Mouse (Mus musculus) hindbrain, embryonic 11.5 days (tissue): ENCODE measurements around the gene Kpna7. TPM values are rescaled to one million over a fixed set of nuclear protein-coding genes. Genes with fewer than 3 reads are reported as not detected.
"Not testable (repeated sequence)": the region's sequence is repeated elsewhere in the genome, so short reads cannot be mapped to it uniquely, and the experiment has no call there.

Experiments
- ATAC-seq: fragments of 200-750 bp; cut with Nextera tagmentation; 2 replicates; pipeline ENCODE4 v1.8.0; 2017; ENCODE audit warnings: mild to moderate bottlenecking, moderate TSS enrichment, moderate library complexity; ENCODE audit not compliant: low FRiP score
- DNase-seq: peaks from one replicate; pipeline ENCODE4 v3.0.0-alpha.2; 2015; ENCODE audit warnings: low spot score
- H3K27ac ChIP-seq: fragments of 300-500 bp; sonication (generic); 2 replicates; pipeline ENCODE4 v1.5.1; 2014; ENCODE audit warnings: mild to moderate bottlenecking, low read depth, low read length
- H3K27me3 ChIP-seq: fragments of 300-500 bp; sonication (generic); 2 replicates; pipeline ENCODE4 v1.6.1; 2014; ENCODE audit warnings: mild to moderate bottlenecking, low read length, moderate library complexity, mixed read lengths; ENCODE audit not compliant: control insufficient read depth, insufficient read depth
- H3K36me3 ChIP-seq: fragments of 300-500 bp; sonication (generic); 2 replicates; pipeline ENCODE4 v1.6.1; 2014; ENCODE audit warnings: mild to moderate bottlenecking, low read length, moderate library complexity, mixed read lengths; ENCODE audit not compliant: control insufficient read depth, insufficient read depth
- H3K4me1 ChIP-seq: fragments of 300-500 bp; sonication (generic); replicated peaks from 2 replicates; pipeline ENCODE4 v1.6.1; 2014; ENCODE audit warnings: low read length, mixed read lengths; ENCODE audit not compliant: control insufficient read depth, insufficient read depth
- H3K4me2 ChIP-seq: fragments of 300-500 bp; sonication (generic); replicated peaks from 2 replicates; pipeline ENCODE4 v1.6.1; 2014; ENCODE audit warnings: mild to moderate bottlenecking, low read depth, low read length
- H3K4me3 ChIP-seq: fragments of 300-500 bp; sonication (generic); 2 replicates; pipeline ENCODE4 v1.5.1; 2014; ENCODE audit warnings: low read depth, low read length
- H3K9ac ChIP-seq: fragments of 300-500 bp; sonication (generic); 2 replicates; pipeline ENCODE4 v1.6.1; 2014; ENCODE audit warnings: low read depth, low read length
- H3K9me3 ChIP-seq: fragments of 300-500 bp; sonication (generic); 2 replicates; pipeline ENCODE4 v1.6.1; 2016; ENCODE audit warnings: low read length; ENCODE audit not compliant: control insufficient read depth
- WGBS: fragments of 180-500 bp; shearing (Covaris S2); extraction: QIAGEN DNeasy Blood & Tissue Kit; methylation state at CpG from one replicate; pipeline ENCODE4 v1.1.7; 2014; 5-methylcytosine and 5-hydroxymethylcytosine counted together
- polyA plus RNA-seq: library from polyadenylated mRNA; unstranded; fragments of >200 nt; fragmentation: Nextera tagmentation; extraction: Ambion mirVana; gene quantifications from 2 replicates; pipeline ENCODE4 v1.2.1, GENCODE M21; 2014

Kpna7 gene
- polyA plus RNA-seq, result not detected in 2 replicates

- Histone ChIP-seq H3K36me3 (no peaks in the 10 kb centered on the region), H3K9me3 (no peaks in the 10 kb centered on the region), H3K27ac (peak within 1 kb of the TSS; percentile 79), H3K9ac (peak within 1 kb of the TSS; percentile 75), H3K4me2 (peak within 1 kb of the TSS; percentile 74), H3K27me3 (no peaks in the 10 kb centered on the region), H3K4me3 (peak within 1 kb of the TSS; percentile 72), H3K4me1 (no peaks in the 10 kb centered on the region)
- peak; percentile 96 for ATAC-seq
- WGBS, result under 1% methylated on average over 53 of the region's 54 CpGs
- DNase-seq, result peak; percentile 97
Measured at GRCm38 (mm10) chr5:145083632-145084451, at the start of gene Kpna7, which contains the start of gene Arpc1a. Gene Kpna7, minus strand, starts transcription at chr5:145084030. Gene Arpc1a, plus strand, starts transcription at chr5:145083830.

GRCm38 (mm10) chr5:145133275-145133674 lies 49.4 kb upstream of the Kpna7 start:
- H3K4me2 ChIP-seq, H3K27me3 ChIP-seq, ATAC-seq, H3K27ac ChIP-seq, H3K4me1 ChIP-seq, H3K9me3 ChIP-seq, H3K4me3 ChIP-seq, H3K9ac ChIP-seq, DNase-seq: not testable (repeated sequence)
- 95% methylated on average over 6 of the region's 6 CpGs for WGBS
- peaks cover 27% of the 10 kb centered on the region for H3K36me3 ChIP-seq

- Histone ChIP-seq H3K4me2 (no peak overlapping the region), H3K9me3 (no peaks in the 10 kb centered on the region), H3K27me3 (no peaks in the 10 kb centered on the region), H3K27ac (no peak overlapping the region), H3K9ac (no peak overlapping the region), H3K4me1 (no peaks in the 10 kb centered on the region), H3K4me3 (no peak overlapping the region), H3K36me3 (peaks cover 30% of the 10 kb centered on the region)
- no peak for ATAC-seq
- WGBS, result 95% methylated on average over 3 of the region's 3 CpGs
- no peak for DNase-seq
Measured at GRCm38 (mm10) chr5:145130995-145131394, 47.2 kb upstream of the Kpna7 start.

GRCm38 (mm10) chr5:145130191-145130590 lies 46.4 kb upstream of the Kpna7 start:
- Histone ChIP-seq H3K36me3 (peaks cover 30% of the 10 kb centered on the region), H3K9me3 (no peaks in the 10 kb centered on the region), H3K27ac (no peak overlapping the region)

GRCm38 (mm10) chr5:145129773-145130172 lies 45.9 kb upstream of the Kpna7 start:
- not testable (repeated sequence) for H3K4me2 ChIP-seq, H3K9me3 ChIP-seq, H3K27me3 ChIP-seq, H3K4me1 ChIP-seq, H3K27ac ChIP-seq, H3K9ac ChIP-seq, DNase-seq, H3K4me3 ChIP-seq, ATAC-seq
- 81% methylated on average over 4 of the region's 6 CpGs for WGBS
- H3K36me3 ChIP-seq, result peaks cover 28% of the 10 kb centered on the region

More at GRCm38 (mm10) chr5:145130191-145130590, 46.4 kb upstream of the Kpna7 start:
- Histone ChIP-seq H3K4me2 (no peak overlapping the region), H3K4me1 (no peaks in the 10 kb centered on the region), H3K9ac (no peak overlapping the region), H3K4me3 (no peak overlapping the region), H3K27me3 (no peaks in the 10 kb centered on the region)
- 92% methylated on average over 11 of the region's 11 CpGs for WGBS
- DNase-seq (no peak), ATAC-seq (no peak)

GRCm38 (mm10) chr5:145129124-145129523 lies 45.3 kb upstream of the Kpna7 start:
- peaks cover 22% of the 10 kb centered on the region for H3K36me3 ChIP-seq
- no peak overlapping the region for H3K9ac ChIP-seq
- ATAC-seq (no peak), DNase-seq (no peak)
- H3K4me3 ChIP-seq, result no peak overlapping the region
- H3K4me2 ChIP-seq, result no peak overlapping the region
- H3K4me1 ChIP-seq, result no peaks in the 10 kb centered on the region
- H3K9me3 ChIP-seq, result no peaks in the 10 kb centered on the region
- H3K27me3 ChIP-seq, result no peaks in the 10 kb centered on the region
- WGBS, result 93% methylated on average over 4 of the region's 4 CpGs
- H3K27ac ChIP-seq, result no peak overlapping the region

- DNase-seq, result no peak
- Histone ChIP-seq H3K27ac (no peak overlapping the region), H3K36me3 (peaks cover 12% of the 10 kb centered on the region; the same call in 1 of the 2 replicates), H3K9me3 (no peaks in the 10 kb centered on the region), H3K4me3 (no peak overlapping the region), H3K27me3 (no peaks in the 10 kb centered on the region), H3K9ac (no peak overlapping the region), H3K4me2 (no peak overlapping the region), H3K4me1 (no peaks in the 10 kb centered on the region)
- ATAC-seq, result no peak
- WGBS, result 96% methylated on average over 9 of the region's 9 CpGs
Measured at GRCm38 (mm10) chr5:145126580-145126979, 42.8 kb upstream of the Kpna7 start.

GRCm38 (mm10) chr5:145123396-145123795 lies 39.6 kb upstream of the Kpna7 start:
- WGBS, result 95% methylated on average over 19 of the region's 19 CpGs
- Histone ChIP-seq H3K4me3 (no peak overlapping the region), H3K9me3 (no peaks in the 10 kb centered on the region), H3K27me3 (no peaks in the 10 kb centered on the region), H3K27ac (no peak overlapping the region), H3K4me2 (no peak overlapping the region), H3K4me1 (no peaks in the 10 kb centered on the region), H3K36me3 (peaks cover 4% of the 10 kb centered on the region; the same call in 1 of the 2 replicates), H3K9ac (no peak overlapping the region)
- no peak for ATAC-seq
- DNase-seq, result no peak

- Histone ChIP-seq H3K27ac (no peak overlapping the region), H3K4me3 (no peak overlapping the region), H3K9ac (no peak overlapping the region), H3K9me3 (no peaks in the 10 kb centered on the region), H3K4me2 (no peak overlapping the region), H3K36me3 (no peaks in the 10 kb centered on the region), H3K4me1 (no peaks in the 10 kb centered on the region), H3K27me3 (no peaks in the 10 kb centered on the region)
- ATAC-seq (no peak), DNase-seq (no peak)
- 75% methylated on average over 7 of the region's 7 CpGs for WGBS
Measured at GRCm38 (mm10) chr5:145120921-145121320, 37.1 kb upstream of the Kpna7 start.
